Mouse (Mus musculus) bone marrow, adult 2 months (tissue): Measurements from ENCODE around the gene Plekhg3.

Experiments
- CTCF ChIP-seq: fragments of 200-500 bp; IDR thresholded peaks from 2 replicates; pipeline ENCODE4 v1.5.1; 2011; ENCODE audit warnings: low read length, control low read depth; ENCODE audit not compliant: control insufficient read depth, insufficient read depth
- POLR2A ChIP-seq: fragments of 200-500 bp; IDR thresholded peaks from 2 replicates; pipeline ENCODE4 v1.6.1; 2011; ENCODE audit warnings: low read depth, mild to moderate bottlenecking, control low read depth, low read length, borderline replicate concordance; ENCODE audit not compliant: control insufficient read depth

GRCm38 (mm10) chr12:76619847-76620246 is 89.2 kb downstream of the Plekhg3 start:
- TF ChIP-seq POLR2A (no peak), CTCF (no peak)
